Mouse (Mus musculus): ENCODE data around the gene D430019H16Rik. TPM values are rescaled to one million over a fixed set of nuclear protein-coding genes. Genes with fewer than 3 reads are reported as not detected.

D430019H16Rik gene
- total RNA-seq, 2 experiments from 2014 or later = 0.43 to 0.46 TPM

DNA sequence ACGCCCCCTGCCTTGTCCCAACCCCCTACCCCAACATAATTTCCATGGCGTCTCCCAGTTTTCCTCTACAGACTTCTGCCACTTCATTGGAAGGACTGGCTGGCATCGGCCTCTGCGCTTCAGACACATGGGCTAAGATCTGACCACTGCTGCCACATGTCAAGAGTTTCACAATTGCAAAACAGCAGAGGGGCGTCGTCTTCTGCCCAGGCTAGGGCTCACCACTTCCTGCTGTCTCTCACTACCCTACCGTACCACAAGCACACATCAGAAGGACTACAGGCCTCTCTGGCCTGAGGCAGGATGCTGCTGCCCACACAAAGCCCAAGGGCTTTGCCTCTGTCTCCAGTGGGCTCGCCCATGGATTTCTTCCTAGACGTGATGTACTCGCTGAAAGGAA, 86.0 kb downstream of the D430019H16Rik start:
- DNase-seq = no peak

DNA sequence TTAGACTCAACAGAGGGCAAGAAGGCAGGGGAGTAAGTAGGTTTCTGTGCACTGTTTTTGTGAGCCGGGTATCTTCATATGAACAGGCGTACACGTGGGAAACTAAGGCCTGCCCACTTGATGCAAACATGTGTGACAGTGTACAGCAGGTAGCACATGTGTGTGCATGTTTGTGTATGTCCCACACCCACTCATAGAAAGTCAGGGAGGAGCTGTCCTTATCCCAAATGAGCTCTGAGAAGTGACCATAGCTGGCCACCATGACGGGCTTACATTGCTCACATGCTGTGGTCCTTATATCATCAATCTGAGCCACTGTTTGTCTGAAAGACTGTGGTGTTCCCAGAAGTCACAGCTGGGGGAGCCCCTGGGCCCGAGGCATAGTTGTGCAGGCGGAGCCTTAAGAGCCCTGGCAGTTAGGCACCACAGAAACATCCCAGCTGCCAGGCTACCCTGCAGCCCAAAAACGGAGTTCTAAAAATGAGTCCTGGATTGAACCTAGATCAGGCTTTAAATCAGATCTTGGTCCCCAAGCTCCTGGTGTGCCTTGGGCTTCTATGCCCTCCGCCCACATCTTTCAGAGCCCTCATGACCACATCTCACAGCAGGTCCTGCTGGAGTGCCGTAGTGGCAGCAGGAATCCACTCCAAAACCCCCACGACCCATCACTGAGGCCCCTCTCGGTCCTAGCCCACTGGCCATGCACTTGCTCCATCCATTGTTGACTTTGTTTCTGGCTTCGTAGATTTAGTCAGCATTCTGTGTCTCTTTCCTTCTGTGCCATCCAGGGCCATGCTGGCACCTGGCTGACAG, 88.1 kb downstream of the D430019H16Rik start:
- no peak for DNase-seq

DNA sequence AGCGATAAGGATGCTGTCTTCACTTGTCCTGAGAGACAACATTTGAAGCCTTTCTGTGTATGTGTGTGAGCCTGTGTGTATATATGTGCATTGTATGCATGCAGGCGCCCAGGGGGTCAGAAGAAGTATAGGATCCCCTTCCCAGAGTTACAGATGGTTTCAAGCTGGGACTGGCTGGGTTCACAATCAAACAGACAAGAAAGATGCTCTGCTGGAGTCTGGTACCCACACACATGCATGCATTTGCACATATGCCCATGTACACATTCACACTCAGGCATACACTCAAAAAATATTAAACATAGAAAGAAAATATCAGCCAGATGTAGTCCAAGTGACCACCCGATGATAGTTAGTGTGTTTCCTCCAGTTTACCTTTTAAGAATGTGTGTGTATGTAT, 88.9 kb downstream of the D430019H16Rik start:
- DNase-seq = no peak

Other genes starting within 250 kb of the D430019H16Rik start
- not detected for gene Tcl1, start 231.1 kb upstream of the D430019H16Rik start, total RNA-seq (2021)
- not detected for gene Tunar, start 120.0 kb upstream of the D430019H16Rik start, total RNA-seq (2021)
- gene Bdkrb2, start 109.4 kb downstream of the D430019H16Rik start, total RNA-seq (2021) = under 1 TPM; 0.35 to 0.49 TPM
- not detected for gene Bdkrb1, start 149.2 kb downstream of the D430019H16Rik start, total RNA-seq (2021)
- gene Gskip, start 231.0 kb downstream of the D430019H16Rik start, total RNA-seq (2021) = 1 to 10 TPM; 3.9 to 6.0 TPM
- 10 to 100 TPM; 13.4 to 15.1 TPM for gene Atg2b, start 231.4 kb downstream of the D430019H16Rik start, total RNA-seq (2021)